Mouse (Mus musculus) frontal cortex, postnatal 25 days (tissue): ENCODE measurements around the gene Krtap31-2.

Source experiments
- DNase-seq, 2 experiments: peaks; one replicate each; pipeline ENCODE4 v3.0.0; 2022; ENCODE audit warnings: low spot score in 2 of 2

Gene Krtap31-2

DNA sequence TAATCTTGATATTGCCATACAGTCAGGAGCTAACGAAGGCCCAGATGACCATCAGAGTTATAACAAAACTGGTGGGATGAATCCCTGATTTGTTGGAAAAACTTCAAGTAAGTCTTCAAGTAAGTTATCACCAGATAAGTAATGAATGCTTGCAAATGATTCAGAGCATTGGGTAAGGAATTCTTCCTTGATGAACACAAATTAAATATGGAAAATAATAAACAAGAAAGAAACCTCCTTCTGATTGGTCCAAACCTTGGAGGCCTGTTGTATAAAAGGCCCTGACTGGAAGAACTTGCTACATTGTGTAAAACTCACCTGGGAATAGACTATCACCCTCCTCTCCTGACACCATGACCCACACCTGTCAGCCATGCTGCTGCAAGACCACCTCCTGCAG, at the start of gene Krtap31-2:
TSS of gene Krtap31-2 (plus strand) at position 301 of the 400 bp plus-strand sequence.
- no peak for DNase-seq

DNA sequence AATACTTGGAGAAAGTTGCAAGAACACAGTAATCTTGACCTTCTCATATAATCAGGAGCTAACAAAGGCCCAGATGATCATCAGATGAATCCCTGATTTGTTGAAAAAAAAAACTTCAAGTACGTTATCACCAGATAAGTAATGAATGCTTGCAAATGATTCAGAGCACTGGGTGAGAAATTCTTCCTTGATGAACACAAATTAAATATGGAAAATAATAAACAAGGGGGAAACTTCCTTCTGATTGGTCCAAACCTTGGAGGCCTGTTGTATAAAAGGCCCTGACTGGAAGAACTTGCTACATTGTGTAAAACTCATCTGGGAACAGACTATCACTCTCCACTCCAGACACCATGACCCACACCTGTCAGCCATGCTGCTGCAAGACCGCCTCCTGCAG, 28.5 kb upstream of the Krtap31-2 start, which contains the start of gene Krtap31-1:
TSS of gene Krtap31-1 (plus strand) at position 301 of the 400 bp plus-strand sequence.
- DNase-seq = no peak

DNA sequence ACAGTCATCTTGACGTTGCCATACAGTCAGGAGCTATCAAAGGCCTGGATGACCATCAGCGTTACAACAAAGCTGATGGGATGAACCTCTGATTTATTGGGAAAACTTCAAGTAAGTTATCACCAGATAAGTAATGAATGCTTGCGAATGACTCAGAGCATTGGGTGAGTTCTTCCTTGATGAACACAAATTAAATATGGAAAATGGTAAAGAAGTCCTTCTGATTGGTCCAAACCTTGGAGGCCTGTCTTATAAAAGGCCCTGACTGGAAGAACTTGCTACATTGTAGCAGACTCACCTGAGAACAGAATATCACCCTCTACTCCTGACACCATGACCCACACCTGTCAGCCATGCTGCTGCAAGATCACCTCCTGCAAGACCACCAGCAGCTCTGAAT, 21.6 kb upstream of the Krtap31-2 start, which contains the start of gene Gm11565:
TSS of gene Gm11565 (plus strand) at position 301 of the 400 bp plus-strand sequence.
- DNase-seq = no peak

DNA sequence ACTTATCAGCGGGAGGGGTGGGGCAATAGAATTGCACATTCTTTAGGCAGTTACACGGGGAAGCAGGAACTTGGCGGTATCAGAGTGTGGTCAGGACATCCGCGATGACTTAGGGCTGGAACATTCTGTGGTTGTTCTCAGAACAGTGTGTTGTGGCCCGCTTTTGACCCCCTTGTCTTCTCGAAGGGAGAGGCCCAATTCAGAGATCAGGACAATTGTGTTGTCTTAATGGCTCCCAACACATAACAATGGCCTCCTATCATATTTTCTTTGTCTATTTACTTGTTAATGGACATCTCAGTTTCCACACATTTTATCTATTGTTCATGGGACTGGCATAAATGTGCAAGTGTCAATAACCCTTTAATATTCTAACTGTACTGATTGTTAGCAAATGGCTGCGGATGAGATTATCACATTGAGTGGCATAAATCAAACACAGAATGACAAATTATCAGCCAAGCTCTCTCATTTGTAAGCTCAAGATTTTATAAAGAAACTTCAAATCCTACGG, 1.7 kb downstream of the Krtap31-2 start:
- DNase-seq = no peak

DNA sequence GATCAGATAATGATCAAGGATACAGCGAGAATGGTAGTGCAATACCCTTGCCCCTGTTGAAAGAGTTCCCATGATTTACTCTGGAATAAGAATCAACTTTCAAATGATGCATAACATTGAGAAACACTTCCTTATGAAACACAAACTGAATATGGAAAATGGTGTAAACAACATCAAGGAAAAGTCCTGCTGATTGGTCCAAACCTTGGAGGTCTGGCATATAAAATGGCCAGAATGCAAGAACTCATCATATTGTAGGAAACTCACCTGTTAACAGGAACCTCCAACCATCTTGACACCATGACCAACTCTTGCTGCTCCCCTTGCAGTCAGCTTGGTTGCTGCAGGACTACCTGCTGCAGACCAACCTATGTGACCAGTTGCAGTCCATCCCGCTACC, 12.1 kb downstream of the Krtap31-2 start, which contains the start of gene Krtap9-5:
TSS of gene Krtap9-5 (plus strand) at position 301 of the 400 bp plus-strand sequence.
- no peak for DNase-seq

DNA sequence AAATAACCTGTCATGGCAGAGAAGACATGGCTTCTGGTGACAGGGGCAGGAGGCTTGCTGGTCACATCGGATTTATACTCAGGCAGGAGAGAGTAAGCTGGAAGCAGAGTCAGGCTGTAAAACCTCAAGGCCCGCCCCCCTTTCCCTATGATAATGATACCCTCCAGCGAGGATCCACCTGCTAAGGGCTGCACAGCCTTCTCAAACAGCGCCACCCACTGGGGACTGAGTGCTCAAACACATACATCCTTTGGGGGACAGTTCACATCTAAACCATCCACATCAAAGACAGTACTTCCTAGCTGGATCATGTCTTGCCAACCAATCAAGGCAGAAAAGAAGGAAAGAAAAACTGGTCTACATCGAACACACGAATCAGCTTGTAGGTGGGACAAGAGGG, 28.1 kb downstream of the Krtap31-2 start:
- no peak for DNase-seq

DNA sequence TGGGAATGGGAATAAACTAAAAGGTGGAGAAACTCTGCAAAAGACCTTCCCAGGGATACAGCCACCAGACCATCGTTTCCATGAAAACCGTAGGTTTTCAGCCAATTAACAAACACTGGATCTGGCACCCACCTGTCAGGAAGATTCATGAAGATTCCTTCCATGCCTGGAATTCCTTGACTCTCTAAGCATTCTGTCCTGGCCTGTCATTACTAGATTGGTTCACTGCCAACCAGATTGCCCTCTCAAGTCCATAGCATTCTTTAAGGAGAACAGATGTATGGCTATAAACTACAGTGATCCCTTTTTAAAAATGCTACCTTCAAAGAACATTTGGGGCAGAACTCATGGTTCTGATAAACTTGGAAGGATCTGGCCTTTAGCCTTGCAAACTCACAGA, 29.9 kb downstream of the Krtap31-2 start:
- DNase-seq = no peak

DNA sequence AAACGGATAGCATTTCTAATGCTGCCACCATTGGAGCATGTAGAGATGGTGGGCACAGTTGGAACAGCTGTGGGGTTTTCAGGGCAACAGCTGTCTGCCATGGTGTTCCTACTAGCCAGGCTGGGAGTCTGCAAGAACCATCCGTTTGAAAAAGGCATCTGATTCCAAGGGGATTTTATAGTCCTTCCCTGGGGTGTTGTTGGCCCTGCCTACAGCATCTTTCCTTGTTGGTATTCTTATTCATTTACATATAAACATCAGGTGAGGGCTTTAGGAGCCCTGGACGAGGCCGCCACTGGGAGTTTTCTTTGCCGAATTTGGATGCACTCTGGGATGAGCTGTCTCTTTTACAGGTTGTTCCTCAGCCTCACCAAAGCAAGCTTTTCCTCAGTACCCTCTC, 42.9 kb downstream of the Krtap31-2 start, which contains the start of gene Krtap29-1:
TSS of gene Krtap29-1 (minus strand) at position 101 of the 400 bp plus-strand sequence.
- no peak for DNase-seq

DNA sequence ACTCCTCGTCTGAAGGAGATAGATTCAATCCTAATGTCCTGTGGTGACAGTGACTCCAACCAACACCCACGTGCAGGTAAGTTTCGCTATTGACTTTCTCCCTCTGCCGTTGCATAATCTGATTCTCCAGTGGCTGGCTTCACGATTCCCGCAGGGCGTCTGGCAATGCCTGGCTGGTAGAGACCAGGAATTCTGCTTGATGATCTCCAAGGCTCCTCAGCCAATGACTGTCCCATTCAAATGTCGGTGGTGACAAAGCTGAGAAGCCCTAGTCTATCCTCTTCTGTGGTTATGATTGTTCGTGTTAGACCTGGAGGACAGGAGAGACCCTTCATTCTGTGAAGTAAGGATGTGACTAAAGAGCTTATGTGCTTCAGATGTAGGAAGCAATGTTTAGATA, 46.6 kb downstream of the Krtap31-2 start:
- DNase-seq = no peak

DNA sequence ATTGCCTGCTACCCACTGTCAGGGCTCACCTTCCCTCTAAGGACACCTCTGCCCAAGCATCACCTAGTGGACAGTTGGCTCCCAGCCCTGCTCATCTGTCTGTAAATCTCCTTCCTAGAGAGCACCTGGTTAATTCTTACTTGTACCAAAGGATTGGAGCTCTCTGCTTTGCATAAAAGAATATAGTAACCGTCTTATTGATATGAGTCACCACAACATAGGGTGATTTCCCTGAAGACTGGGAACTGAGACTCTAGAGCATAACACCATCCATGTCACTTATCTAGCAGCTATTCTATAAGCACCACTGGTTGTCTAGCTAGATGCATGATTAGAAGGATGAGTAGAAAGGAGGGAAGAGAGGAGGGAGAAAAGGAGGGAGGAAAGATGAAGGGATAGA, 47.4 kb downstream of the Krtap31-2 start:
- DNase-seq = no peak

DNA sequence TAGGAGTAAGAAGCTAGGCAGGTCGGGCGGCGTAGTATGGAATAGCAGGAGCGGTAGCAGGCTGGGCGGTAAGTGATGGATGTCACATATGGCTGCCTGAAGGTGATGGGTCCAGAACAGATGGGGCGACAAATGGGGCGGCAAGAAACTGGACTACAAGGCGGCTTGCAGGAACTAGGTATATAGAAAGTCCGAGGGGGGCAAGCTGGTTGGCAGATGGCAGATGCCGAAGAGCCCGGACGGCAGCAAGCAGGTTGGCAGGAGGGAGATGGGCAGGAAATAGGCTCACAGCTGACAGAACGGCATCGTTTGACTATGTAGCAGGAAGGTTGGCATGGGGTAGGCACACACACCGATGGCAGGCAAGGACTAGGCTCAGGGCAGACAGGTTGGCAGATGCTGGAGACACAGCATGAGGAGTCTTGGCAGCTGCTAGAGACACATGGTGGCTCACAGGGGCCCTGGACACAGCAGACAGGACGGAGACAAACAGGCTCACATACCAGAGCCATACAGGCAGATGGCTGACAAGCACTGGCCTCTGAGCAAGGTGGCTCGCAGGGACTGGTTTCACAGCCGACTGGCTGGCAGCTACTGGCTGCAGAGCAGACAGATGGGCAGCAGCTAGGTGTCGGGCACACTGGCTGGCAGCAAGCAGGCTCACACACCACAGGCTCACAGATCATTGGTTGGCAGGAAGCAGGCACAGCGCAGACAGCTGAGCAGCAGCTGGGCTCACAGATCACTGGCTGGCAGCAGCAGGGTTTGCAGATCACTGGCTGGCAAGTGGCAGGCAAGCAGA, 49.4 kb downstream of the Krtap31-2 start:
- DNase-seq = peak in 1 of 2 experiments; percentile 19

DNA sequence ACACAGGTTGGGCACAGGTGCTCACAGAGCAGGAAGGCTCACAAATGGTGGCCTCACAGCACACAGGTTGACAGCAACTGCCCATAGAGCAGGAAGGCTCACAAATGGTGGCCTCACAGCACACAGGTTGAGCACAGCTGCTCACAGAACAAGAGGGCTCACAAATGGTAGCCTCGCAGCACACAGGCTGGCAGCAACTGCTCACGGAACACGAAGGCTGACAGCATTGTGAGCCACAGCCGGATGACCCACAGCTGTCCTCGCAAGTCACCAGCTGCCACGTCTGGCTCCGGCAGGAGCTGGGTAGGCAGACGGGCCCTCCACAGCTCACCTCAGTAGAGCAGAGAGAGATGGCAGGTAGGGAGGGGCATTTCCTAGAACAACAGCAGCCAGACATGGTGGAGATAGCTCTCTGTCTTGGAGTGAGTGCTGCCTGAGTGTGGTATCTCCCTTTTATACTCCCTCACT, 50.1 kb downstream of the Krtap31-2 start, which contains the start of gene Krtap16-1:
TSS of gene Krtap16-1 (minus strand) at position 418 of the 468 bp plus-strand sequence.
- no peak for DNase-seq
